Mouse (Mus musculus) retina, adult 2 months (tissue): Measurements from ENCODE around the gene Pcbp4.

ENCODE experiments used
- DNase-seq: peaks from one replicate; pipeline ENCODE4 v3.0.0-alpha.2; 2012; ENCODE audit warnings: low read depth, low spot score

The Pcbp4 gene

GRCm38 (mm10) chr9:106464751-106465541 is 11.9 kb downstream of the Pcbp4 start:
- no peak for DNase-seq

DNA sequence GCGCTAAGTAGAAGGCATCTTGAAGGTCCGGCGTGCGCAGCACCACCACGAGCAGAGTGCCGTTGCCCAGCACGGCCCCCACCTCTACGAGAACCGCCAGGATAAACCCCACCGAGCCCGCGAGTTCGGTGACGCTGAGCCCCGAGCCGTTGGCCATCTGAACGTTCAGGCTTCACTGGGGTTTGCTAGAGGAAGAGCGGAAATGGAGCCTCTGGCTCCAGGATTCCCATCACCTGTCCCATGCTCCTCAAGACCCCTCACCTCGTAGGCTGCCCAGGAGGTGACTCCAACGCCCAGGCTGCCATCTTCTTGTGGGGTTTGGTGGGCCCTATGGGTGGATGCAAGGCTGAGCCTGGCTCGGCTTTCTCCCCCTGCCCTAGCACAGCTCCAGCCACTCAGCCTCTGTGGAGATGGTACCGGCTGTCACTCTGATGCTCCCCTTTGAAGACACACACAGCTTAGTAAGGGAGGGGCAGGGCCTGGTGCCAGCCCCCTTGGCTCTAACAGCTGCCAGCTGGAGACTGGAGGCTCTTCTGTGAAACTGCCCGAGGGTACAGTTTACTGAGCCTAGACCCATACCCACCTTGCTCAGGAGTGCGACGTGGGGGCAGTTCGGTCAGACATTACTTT is 12.6 kb downstream of the Pcbp4 start, which contains the start of gene Gpr62:
TSS of gene Gpr62 (minus strand) at position 368 of the 630 bp plus-strand sequence.
- DNase-seq: no peak

GRCm38 (mm10) chr9:106466721-106467120 is 13.6 kb downstream of the Pcbp4 start:
- DNase-seq: no peak

DNA sequence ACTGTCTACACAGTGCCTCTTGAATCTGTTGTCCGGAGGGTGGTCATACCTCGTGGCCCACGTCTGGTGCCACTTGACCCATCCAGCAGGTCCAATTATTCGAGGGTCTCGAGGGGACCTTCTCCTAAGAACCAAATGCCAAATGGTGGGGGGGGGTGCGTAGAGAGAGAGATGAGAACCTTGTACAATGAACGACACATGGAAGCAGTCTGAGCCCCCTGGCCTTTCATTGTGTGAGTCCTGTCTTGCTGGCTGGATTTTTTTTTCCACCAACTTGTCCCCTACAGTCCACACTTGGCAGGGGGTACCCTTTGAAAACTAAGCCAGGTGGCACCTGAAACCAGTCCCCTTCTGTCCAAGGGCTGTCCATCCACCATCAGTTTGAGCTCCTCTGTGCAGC is 14.7 kb downstream of the Pcbp4 start:
- no peak for DNase-seq

- no peak for DNase-seq
Measured at GRCm38 (mm10) chr9:106469317-106469716, 16.2 kb downstream of the Pcbp4 start.

- no peak for DNase-seq
Measured at GRCm38 (mm10) chr9:106469776-106470175, 16.7 kb downstream of the Pcbp4 start.

- no peak for DNase-seq
Measured at GRCm38 (mm10) chr9:106470991-106471750, 18.1 kb downstream of the Pcbp4 start.

- DNase-seq: no peak
Measured at GRCm38 (mm10) chr9:106471892-106472291, 18.8 kb downstream of the Pcbp4 start.

GRCm38 (mm10) chr9:106472321-106472720 is 19.2 kb downstream of the Pcbp4 start:
- no peak for DNase-seq

DNA sequence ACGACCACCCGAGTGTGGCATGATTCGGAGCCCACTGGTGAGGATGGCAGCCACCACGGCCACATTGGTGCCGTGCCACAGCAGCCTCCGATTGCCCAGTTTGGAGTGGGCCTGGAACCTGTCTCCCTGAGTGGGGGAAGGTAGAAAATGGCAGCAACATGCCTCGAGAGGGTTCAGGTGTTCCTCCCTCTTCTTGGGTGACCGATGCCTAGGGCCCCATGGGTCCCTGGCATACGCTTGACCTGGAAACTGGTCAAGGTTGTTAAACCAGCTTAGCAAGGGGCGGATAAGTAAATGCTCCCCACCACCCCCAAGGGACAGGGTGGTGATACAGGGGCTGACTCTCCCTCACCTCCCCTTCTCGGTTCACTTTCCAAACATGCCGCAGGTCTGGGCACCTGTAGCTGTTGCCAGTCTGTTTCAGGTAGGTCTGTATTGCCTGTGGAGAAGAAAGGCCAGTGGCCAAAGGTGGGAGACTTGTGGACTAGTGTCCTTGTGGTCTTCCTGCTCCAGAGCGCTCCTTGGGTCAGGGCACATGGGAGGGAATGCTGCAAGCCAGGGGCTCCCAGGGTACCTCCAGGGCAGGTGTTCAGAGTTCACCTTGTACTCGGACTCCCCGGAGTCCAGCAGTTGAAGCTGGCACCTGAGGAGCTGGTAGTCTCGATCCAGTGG is 20.1 kb downstream of the Pcbp4 start:
- DNase-seq: no peak

- no peak for DNase-seq
Measured at GRCm38 (mm10) chr9:106473753-106474105, 20.6 kb downstream of the Pcbp4 start.

DNA sequence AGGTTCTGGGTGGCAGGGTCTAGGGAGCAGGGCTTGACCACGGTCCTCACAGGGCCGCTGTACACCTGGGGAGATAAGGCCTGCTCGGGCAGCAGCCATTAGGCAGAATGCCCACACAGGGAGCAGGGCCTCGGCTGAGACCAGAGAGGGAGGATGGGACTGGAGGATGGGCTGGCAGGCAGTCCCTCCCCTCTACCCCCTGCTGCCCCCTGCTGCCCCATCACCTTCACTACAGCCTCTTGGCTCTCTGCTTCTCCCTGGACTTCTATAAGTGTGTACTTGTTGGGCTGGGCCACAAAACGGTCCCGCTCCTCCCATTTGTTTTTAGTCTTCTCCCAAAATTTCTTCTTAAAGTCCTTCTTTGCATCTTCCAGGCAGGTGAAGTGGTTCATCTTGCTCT is 21.4 kb downstream of the Pcbp4 start:
- DNase-seq: no peak

- no peak for DNase-seq
Measured at GRCm38 (mm10) chr9:106475046-106475445, 22.0 kb downstream of the Pcbp4 start.

- no peak for DNase-seq
Measured at GRCm38 (mm10) chr9:106475663-106476001, 22.5 kb downstream of the Pcbp4 start, which contains the start of gene Rrp9. Gene Rrp9, plus strand, starts transcription at chr9:106475963.

GRCm38 (mm10) chr9:106476002-106476923 is 23.2 kb downstream of the Pcbp4 start:
- DNase-seq: no peak

DNA sequence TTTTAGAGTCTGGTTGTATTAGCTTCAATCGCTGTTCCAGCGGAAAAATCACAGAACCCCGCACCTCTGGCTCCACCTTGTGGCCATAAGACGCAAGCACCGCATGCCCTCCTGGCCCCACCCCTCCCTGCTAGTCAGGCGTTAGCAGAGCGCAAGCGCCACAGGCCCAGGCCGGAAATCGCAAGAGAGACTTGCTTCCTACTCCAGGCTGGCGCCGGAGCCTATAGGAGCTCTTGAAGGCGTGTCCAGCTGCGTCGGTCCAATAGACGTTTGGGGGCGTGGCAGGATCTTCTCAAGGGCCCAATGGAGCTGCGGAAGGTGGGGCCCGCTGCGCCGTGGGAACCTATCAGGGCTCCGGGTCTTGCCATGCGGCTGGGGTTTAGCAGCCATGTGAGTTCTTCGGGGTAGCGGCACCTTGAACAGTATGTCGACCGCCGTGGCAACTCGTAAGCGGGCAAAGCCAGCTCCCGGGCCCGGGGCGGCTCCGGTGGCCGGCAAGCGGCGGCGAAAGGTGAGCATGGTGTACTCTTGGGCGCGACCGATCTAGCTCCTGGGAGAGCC is 23.9 kb downstream of the Pcbp4 start, which contains the start of gene Parp3:
TSS of gene Parp3 (minus strand) at position 26 of the 561 bp plus-strand sequence.
- peak; percentile 99 for DNase-seq

GRCm38 (mm10) chr9:106477649-106478048 is 24.6 kb downstream of the Pcbp4 start:
- DNase-seq: no peak

DNA sequence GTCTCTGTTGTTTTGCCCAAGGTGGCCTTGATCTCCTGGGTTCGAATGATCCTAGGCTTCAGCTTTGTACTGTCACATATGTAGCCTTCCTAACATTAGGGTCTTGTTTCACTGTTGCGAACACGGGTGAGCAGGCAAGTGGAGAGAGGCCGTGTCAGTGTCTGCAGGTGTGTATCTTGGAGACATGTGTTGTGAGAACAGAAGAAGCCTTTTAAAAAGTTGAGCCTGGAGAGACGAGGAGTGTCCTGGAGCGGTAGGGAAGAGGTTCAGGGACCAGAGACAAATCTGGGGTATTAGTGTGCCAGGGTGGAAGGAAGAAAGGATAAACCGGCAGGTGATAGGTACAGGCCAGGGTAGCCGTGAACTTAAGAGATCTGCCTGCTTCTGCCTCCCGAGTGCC is 25.0 kb downstream of the Pcbp4 start:
- no peak for DNase-seq

GRCm38 (mm10) chr9:106480541-106480940 is 27.4 kb downstream of the Pcbp4 start:
- no peak for DNase-seq

DNA sequence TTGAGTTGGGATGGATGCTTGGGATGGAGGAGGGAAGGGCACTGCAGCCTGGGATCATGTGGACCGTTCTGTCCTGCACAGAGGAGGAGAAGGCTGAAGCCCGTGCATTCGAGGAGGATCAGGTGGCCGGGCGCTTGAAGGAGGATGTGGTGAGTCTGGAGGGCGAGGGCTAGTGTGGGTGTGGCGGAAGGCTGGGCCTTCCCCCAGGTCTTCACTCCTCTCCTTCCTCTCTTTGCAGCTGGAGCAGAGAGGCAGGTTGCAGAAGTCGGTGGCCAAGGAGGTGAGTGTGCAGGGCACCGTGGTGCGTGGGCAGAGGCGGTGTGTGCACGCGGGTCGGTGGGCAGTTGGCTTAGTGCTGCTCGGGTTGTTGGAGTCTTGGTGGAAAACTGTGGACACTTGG is 28.0 kb downstream of the Pcbp4 start:
- no peak for DNase-seq
